Mouse (Mus musculus): ENCODE results near the gene Cmya5. TPM values are rescaled to one million over a fixed set of nuclear protein-coding genes. Genes with fewer than 3 reads are reported as not detected.

Gene Cmya5
- total RNA-seq, 2 experiments from 2014 or later: 179 to 186 TPM

GRCm38 (mm10) chr13:93004003-93004402, 140.5 kb downstream of the Cmya5 start:
- intact Hi-C loops (cut with DNase I): no loop called here
- no peak for DNase-seq

- intact Hi-C loops (cut with DNase I): no loop called here
- DNase-seq: no peak
These were observed 142.1 kb downstream of the Cmya5 start for GRCm38 (mm10) chr13:93002456-93002855.

- peak in 1 of 2 experiments; percentile 23 for DNase-seq
- intact Hi-C loops (cut with DNase I): no loop called here
These were observed 143.7 kb downstream of the Cmya5 start for GRCm38 (mm10) chr13:93000640-93001351.

- DNase-seq: no peak
- intact Hi-C loops (cut with DNase I): no loop called here
These were observed 144.7 kb downstream of the Cmya5 start for GRCm38 (mm10) chr13:92999860-93000259.

GRCm38 (mm10) chr13:92994743-92995142, 149.8 kb downstream of the Cmya5 start:
- intact Hi-C loops (cut with DNase I): no loop called here
- peak in 1 of 2 experiments; percentile 34 for DNase-seq

GRCm38 (mm10) chr13:92992823-92993222, 151.7 kb downstream of the Cmya5 start:
- DNase-seq: no peak
- intact Hi-C loops (cut with DNase I): no loop called here

Other genes starting within 250 kb of the Cmya5 start
- 10 to 100 TPM; 16.5 to 20.6 TPM for gene Tent2, start 47.7 kb upstream of the Cmya5 start, total RNA-seq (2021)
- 10 to 100 TPM; 63.8 to 67.9 TPM for gene Homer1, start 154.9 kb upstream of the Cmya5 start, total RNA-seq (2021)

Data from heart, postnatal 14 days (tissue).